ENCODE assay signal across 7 mouse cellular contexts in the genomic region with DNA sequence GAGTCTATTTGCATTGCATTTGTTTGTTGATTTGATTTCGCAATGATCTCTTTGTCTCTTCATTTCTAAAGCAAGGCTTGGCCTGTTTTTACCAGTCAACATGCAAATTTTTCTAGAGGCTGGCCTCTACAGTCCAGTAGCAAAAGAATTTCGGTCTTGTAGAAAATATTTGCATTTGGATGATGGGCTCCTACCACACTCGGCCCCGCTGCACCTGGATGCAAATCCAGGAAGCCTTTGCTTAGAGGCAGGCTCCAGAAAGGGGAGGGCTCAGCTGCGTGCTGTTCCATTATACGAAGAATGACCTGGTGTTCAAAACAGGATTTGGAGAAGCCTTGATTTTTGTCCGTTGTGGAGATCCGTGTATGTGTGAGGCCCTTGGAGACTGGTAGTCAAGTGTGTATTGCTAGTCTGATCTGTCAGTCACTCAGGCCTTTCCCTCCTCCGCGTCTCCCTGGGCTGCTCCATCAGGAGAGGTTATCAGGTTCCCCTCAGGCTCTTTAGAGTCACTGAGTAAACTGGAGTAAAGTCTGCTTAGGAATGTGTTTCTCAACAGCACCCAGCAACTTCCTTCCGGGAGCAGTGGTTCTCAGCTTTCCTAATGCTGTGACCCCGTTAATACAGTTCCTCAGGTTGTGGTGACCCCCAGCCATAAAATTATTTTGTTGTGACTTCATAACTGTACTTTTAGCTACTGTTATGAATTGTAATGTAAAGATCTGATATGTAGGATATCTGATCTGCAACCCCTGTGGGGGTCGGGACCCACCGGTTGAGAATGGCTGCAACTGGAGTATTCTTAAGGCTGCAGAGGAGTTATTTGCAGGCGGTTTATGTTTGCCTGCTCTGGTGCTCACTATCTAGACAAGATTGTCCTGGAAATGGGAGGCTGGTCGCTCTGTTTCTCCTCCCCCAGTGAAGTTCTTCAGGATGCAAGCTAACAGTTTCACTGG. TPM values are rescaled to one million over a fixed set of nuclear protein-coding genes. Genes with fewer than 3 reads are reported as not detected.
DNase-seq lines count a peak whose midpoint lies in the region; ATAC-seq lines count a peak whose summit lies in the region.

No protein-coding gene starts in this region.

- no peaks in the 10 kb centered on the region for H3K4me1 ChIP-seq in neural tube, embryonic 15.5 days

- H3K36me3 ChIP-seq in neural tube, embryonic 15.5 days = no peaks in the 10 kb centered on the region

- H3K9me3 ChIP-seq in neural tube, embryonic 15.5 days (replicated peaks) = no peaks in the 10 kb centered on the region

- no peak for ATAC-seq in neural tube, embryonic 15.5 days (ENCODE audit: low FRiP score)

- H3K27me3 ChIP-seq in neural tube, embryonic 15.5 days (replicated peaks) = no peaks in the 10 kb centered on the region

- 48% methylated on average over 16 of the region's 16 CpGs for WGBS in neural tube, embryonic 15.5 days

- no peak overlapping the region for H3K4me3 ChIP-seq in neural tube, embryonic 15.5 days (replicated peaks)

- no peak overlapping the region for H3K4me2 ChIP-seq in neural tube, embryonic 15.5 days

- H3K27ac ChIP-seq in neural tube, embryonic 15.5 days (replicated peaks) = no peak overlapping the region

- no peak overlapping the region for H3K9ac ChIP-seq in neural tube, embryonic 15.5 days (replicated peaks)

- peak; percentile 20 for DNase-seq in Muller cell, postnatal 12 days (ENCODE audit: inconsistent ontology term)
- DNase-seq in embryo, embryonic 10.5 days (ENCODE audit: low spot score) = peak; percentile 18
- peak; percentile 10 to 36 for DNase-seq in kidney, adult 8-10 months
- DNase-seq in lung, postnatal 14 days = peak; percentile 5
- DNase-seq in cerebellum, adult 9-11 months = no peak
- no peak for DNase-seq in cerebellum, adult 9-10 months

RNA-seq across cellular contexts. Expression of gene Sox4, which starts 35.5 kb away (rescaled TPM):
- polyA plus RNA-seq in neural tube, embryonic 15.5 days (2015; fragmentation: Nextera tagmentation; extraction: Ambion mirVana) = 90.4 and 108 TPM in 2 replicates

Comparison
In these comparisons a context has a peak if more than half of its experiments do, and no peak if none do; other contexts are left out.
1. DNase-seq: peak in Muller cell, postnatal 12 days (single experiment), embryo, embryonic 10.5 days (single experiment), kidney, adult 8-10 months (2 of 2) and lung, postnatal 14 days (single experiment); none in cerebellum, adult 9-11 months (single experiment) and cerebellum, adult 9-10 months (single experiment).